Mouse (Mus musculus) kidney, adult 2 months (tissue): Measurements from ENCODE around the gene 1700057G04Rik.

ENCODE experiments used
- CTCF ChIP-seq: fragments of 200-500 bp; conservative IDR thresholded peaks from 2 replicates; pipeline ENCODE4 v1.5.1; 2011; ENCODE audit warnings: low read depth, mild to moderate bottlenecking, control low read depth, low read length, moderate library complexity, mixed read lengths; ENCODE audit not compliant: insufficient read depth, insufficient read length
- POLR2A ChIP-seq: fragments of 200-500 bp; IDR thresholded peaks from one replicate; pipeline ENCODE4 v1.6.1; 2011; ENCODE audit warnings: low read depth, low read length, control low read depth

DNA sequence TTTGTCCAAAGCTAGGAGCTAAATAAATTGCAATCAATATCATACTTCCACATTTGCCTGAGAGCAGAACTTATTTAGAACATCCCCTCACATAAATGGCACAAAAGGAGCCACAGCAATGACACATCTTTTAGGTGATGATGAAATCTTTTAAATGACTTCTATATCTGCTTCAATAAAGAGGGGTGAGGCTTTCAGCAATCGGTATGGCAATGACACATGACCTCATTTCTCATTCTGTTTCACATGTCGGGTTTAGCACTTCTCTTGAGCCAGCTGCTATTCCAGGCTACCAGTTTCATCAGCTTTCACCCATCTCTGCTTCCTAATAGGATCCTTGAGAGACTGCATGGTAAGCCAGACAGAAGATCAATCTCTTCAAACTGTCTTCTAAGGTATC lies 54.3 kb downstream of the 1700057G04Rik start:
- TF ChIP-seq CTCF, result no peak
- no peak for TF ChIP-seq POLR2A
